Mouse (Mus musculus): ENCODE measurements around the gene Nkd2. TPM values are rescaled to one million over a fixed set of nuclear protein-coding genes. Genes with fewer than 3 reads are reported as not detected.

Gene Nkd2
- polyA plus RNA-seq, 1 experiment from 2014 or later = 7.8 TPM

DNA sequence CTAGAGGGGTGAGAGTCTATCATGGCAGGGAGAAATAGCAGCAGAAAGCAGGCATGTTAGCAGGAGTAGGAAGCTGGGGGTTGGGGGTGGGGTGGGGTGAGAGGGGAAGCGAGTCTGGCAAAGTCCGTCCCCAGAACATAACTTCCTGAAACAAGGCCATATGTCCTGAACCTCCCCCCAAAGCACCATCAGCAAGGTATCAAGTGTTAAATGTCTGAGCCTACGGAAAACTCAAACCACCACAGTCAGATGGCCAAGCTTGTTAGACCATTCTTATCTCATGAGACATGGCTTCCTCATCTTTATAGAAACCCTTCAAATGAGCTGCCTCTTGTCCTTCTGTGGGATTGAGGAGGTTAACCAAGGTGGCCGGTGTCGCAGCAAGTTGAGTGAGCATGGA is 54.3 kb downstream of the Nkd2 start:
- no peaks in the 10 kb centered on the region for H3K27me3 ChIP-seq (ENCODE audit: insufficient read depth, low read length)
- no peak for ATAC-seq (ENCODE audit: low FRiP score, low TSS enrichment)
- WGBS = 68% methylated on average over 5 of the region's 5 CpGs
- H3K4me2 ChIP-seq (replicated peaks; ENCODE audit: low read depth, low read length) = no peak overlapping the region
- no peaks in the 10 kb centered on the region for H3K9me3 ChIP-seq (ENCODE audit: low read length)
- no peak overlapping the region for H3K9ac ChIP-seq (replicated peaks; ENCODE audit: low read length)
- peaks cover 56% of the 10 kb centered on the region for H3K36me3 ChIP-seq (ENCODE audit: insufficient read depth, low read length)
- no peaks in the 10 kb centered on the region for H3K4me1 ChIP-seq (ENCODE audit: insufficient read depth, low read length)
- H3K4me3 ChIP-seq (ENCODE audit: low read length) = no peak overlapping the region
- H3K27ac ChIP-seq (ENCODE audit: low read length) = no peak overlapping the region

DNA sequence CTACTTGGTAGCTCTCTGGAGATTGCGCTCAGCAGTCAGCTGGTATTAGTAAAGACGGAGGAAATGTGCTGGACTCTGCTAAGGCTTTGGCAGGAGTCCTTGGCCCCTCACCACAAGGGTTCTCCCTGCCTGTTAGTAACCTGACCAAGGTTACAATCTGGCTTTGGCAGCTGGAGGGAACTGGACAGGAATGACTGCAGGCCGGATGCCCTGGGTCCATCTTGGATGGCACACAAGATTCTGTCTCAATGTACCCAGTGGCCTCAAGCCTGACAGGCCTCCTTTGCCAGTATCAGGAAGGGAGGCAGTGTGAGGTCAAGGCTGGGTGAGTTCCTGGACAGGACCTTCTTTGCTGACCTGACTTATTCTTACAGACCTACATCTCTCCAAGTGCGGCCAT is 55.3 kb downstream of the Nkd2 start:
- no peaks in the 10 kb centered on the region for H3K9me3 ChIP-seq (ENCODE audit: low read length)
- no peak for ATAC-seq (ENCODE audit: low FRiP score, low TSS enrichment)
- H3K4me1 ChIP-seq (ENCODE audit: insufficient read depth, low read length) = no peaks in the 10 kb centered on the region
- H3K27me3 ChIP-seq (ENCODE audit: insufficient read depth, low read length) = no peaks in the 10 kb centered on the region
- no peak overlapping the region for H3K4me2 ChIP-seq (replicated peaks; ENCODE audit: low read depth, low read length)
- H3K9ac ChIP-seq (replicated peaks; ENCODE audit: low read length) = no peak overlapping the region
- no peak overlapping the region for H3K27ac ChIP-seq (ENCODE audit: low read length)
- H3K36me3 ChIP-seq (ENCODE audit: insufficient read depth, low read length) = peaks cover 54% of the 10 kb centered on the region
- 93% methylated on average over 4 of the region's 4 CpGs for WGBS
- H3K4me3 ChIP-seq (ENCODE audit: low read length) = no peak overlapping the region

GRCm38 (mm10) chr13:73782486-73782885 is 64.9 kb downstream of the Nkd2 start:
- WGBS = 30% methylated on average over 5 of the region's 5 CpGs
- Histone ChIP-seq H3K9me3 (ENCODE audit: low read length) (no peaks in the 10 kb centered on the region), H3K27me3 (ENCODE audit: insufficient read depth, low read length) (no peaks in the 10 kb centered on the region), H3K4me1 (ENCODE audit: insufficient read depth, low read length) (0 out of 2 replicates have a peak, but pooled peaks cover 3% of the 10 kb centered on the region), H3K4me2 (replicated peaks; ENCODE audit: low read depth, low read length) (no peak overlapping the region), H3K4me3 (ENCODE audit: low read length) (no peak overlapping the region), H3K36me3 (ENCODE audit: insufficient read depth, low read length) (peaks cover 18% of the 10 kb centered on the region), H3K9ac (replicated peaks; ENCODE audit: low read length) (no peak overlapping the region), H3K27ac (ENCODE audit: low read length) (no peak overlapping the region)
- ATAC-seq (ENCODE audit: low FRiP score, low TSS enrichment) = no peak

DNA sequence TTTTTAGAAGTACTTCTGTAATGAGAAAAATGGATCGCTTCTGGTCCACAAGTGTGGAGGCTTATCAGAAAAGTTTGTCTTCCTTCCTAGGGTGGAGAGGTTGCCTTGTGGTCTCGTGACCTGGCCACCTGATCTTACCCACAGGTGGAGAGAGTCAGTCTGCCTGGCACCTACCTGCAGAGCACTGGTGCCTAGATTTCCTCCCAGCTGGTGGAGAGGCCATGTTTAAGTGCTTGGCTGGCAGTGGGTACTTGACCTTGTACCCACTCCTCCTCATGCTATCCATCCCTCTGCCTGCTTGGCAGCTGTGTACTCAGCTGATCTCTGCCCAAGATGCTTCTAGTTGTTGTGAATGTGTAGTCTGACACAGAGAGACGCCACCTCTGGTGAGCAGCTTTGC is 69.9 kb downstream of the Nkd2 start:
- Histone ChIP-seq H3K27ac (ENCODE audit: low read length) (no peak overlapping the region), H3K36me3 (ENCODE audit: insufficient read depth, low read length) (no peaks in the 10 kb centered on the region), H3K4me2 (replicated peaks; ENCODE audit: low read depth, low read length) (no peak overlapping the region), H3K27me3 (ENCODE audit: insufficient read depth, low read length) (no peaks in the 10 kb centered on the region), H3K9me3 (ENCODE audit: low read length) (no peaks in the 10 kb centered on the region), H3K9ac (replicated peaks; ENCODE audit: low read length) (no peak overlapping the region), H3K4me1 (ENCODE audit: insufficient read depth, low read length) (peaks cover 18% of the 10 kb centered on the region), H3K4me3 (ENCODE audit: low read length) (no peak overlapping the region)
- 79% methylated on average over 3 of the region's 3 CpGs for whole genome bisulfite sequencing
- no peak for ATAC-seq (ENCODE audit: low FRiP score, low TSS enrichment)

DNA sequence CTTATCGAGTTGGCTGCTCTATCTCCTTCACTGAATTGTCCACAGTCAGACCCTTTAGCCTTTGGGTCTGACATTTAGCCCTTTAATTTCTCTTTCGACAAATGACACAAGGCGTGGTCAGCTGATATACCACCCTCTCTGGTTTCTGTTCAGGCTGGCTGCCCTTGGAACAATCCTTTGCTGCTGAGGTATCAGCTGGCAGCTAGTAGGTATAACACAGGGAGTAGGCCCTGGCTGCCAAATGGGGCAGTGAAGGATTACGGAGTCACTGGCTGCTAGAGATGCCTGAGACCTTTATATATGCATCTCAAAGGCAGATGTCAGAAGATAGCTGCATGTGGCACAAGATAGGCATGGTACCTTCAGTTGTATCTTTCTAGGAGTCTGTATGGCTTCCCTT is 71.6 kb downstream of the Nkd2 start:
- Histone ChIP-seq H3K9me3 (ENCODE audit: low read length) (no peaks in the 10 kb centered on the region), H3K4me3 (ENCODE audit: low read length) (no peak overlapping the region), H3K27ac (ENCODE audit: low read length) (no peak overlapping the region), H3K4me2 (replicated peaks; ENCODE audit: low read depth, low read length) (no peak overlapping the region), H3K36me3 (ENCODE audit: insufficient read depth, low read length) (no peaks in the 10 kb centered on the region), H3K27me3 (ENCODE audit: insufficient read depth, low read length) (no peaks in the 10 kb centered on the region), H3K9ac (replicated peaks; ENCODE audit: low read length) (no peak overlapping the region), H3K4me1 (ENCODE audit: insufficient read depth, low read length) (peaks cover 30% of the 10 kb centered on the region)
- 41% methylated on average over 4 of the region's 4 CpGs for WGBS
- no peak for ATAC-seq (ENCODE audit: low FRiP score, low TSS enrichment)

GRCm38 (mm10) chr13:73773519-73774205 is 73.8 kb downstream of the Nkd2 start:
- Histone ChIP-seq H3K4me3 (ENCODE audit: low read length) (no peak overlapping the region), H3K4me1 (ENCODE audit: insufficient read depth, low read length) (peaks cover 51% of the 10 kb centered on the region), H3K36me3 (ENCODE audit: insufficient read depth, low read length) (no peaks in the 10 kb centered on the region), H3K4me2 (replicated peaks; ENCODE audit: low read depth, low read length) (no peak overlapping the region), H3K27me3 (ENCODE audit: insufficient read depth, low read length) (no peaks in the 10 kb centered on the region), H3K27ac (ENCODE audit: low read length) (peak overlapping the region; percentile 59; the same call in 1 of the 2 replicates), H3K9me3 (ENCODE audit: low read length) (no peaks in the 10 kb centered on the region), H3K9ac (replicated peaks; ENCODE audit: low read length) (0 out of 2 replicates have a peak overlapping the region, but pooled peaks have one; percentile 9)
- 42% methylated on average over 4 of the region's 4 CpGs for WGBS
- ATAC-seq (ENCODE audit: low FRiP score, low TSS enrichment) = no peak

GRCm38 (mm10) chr13:73772655-73773054 is 74.8 kb downstream of the Nkd2 start:
- H3K27ac ChIP-seq (ENCODE audit: low read length) = peak overlapping the region; percentile 59; the same call in 1 of the 2 replicates
- peak overlapping the region; percentile 36; the same call in 1 of the 2 replicates for H3K9ac ChIP-seq (replicated peaks; ENCODE audit: low read length)
- WGBS = 27% methylated on average over 2 of the region's 2 CpGs
- no peak overlapping the region for H3K4me2 ChIP-seq (replicated peaks; ENCODE audit: low read depth, low read length)
- peaks cover 61% of the 10 kb centered on the region for H3K4me1 ChIP-seq (ENCODE audit: insufficient read depth, low read length)
- no peaks in the 10 kb centered on the region for H3K27me3 ChIP-seq (ENCODE audit: insufficient read depth, low read length)
- ATAC-seq (ENCODE audit: low FRiP score, low TSS enrichment) = no peak
- H3K36me3 ChIP-seq (ENCODE audit: insufficient read depth, low read length) = 0 out of 2 replicates have a peak, but pooled peaks cover 3% of the 10 kb centered on the region
- no peak overlapping the region for H3K4me3 ChIP-seq (ENCODE audit: low read length)
- no peaks in the 10 kb centered on the region for H3K9me3 ChIP-seq (ENCODE audit: low read length)

DNA sequence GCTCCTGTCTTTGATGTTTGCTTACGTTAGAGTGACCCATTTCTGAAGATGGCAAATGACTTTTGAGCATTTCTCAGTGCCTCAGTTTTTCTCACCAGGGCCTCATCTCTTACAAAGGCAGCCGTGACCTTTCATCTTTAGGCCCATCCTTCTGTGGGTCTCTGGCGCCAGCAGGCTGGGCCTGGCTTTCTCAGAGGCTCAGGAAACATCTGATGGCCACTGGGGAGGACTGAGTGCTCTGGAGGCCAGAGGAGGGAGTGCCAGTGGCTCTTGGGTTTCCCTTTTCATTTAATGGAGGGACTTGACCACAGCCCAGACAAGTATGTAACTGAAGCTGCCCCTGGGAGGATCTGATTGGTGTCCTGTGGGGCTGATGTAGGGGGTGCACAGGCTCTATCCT is 76.3 kb downstream of the Nkd2 start:
- WGBS = 39% methylated on average over 3 of the region's 3 CpGs
- no peak overlapping the region for H3K4me2 ChIP-seq (replicated peaks; ENCODE audit: low read depth, low read length)
- H3K9me3 ChIP-seq (ENCODE audit: low read length) = no peaks in the 10 kb centered on the region
- H3K36me3 ChIP-seq (ENCODE audit: insufficient read depth, low read length) = 0 out of 2 replicates have a peak, but pooled peaks cover 3% of the 10 kb centered on the region
- H3K4me3 ChIP-seq (ENCODE audit: low read length) = no peak overlapping the region
- peak overlapping the region; percentile 53; the same call in 1 of the 2 replicates for H3K27ac ChIP-seq (ENCODE audit: low read length)
- peak; percentile 17; the same call in 1 of the 2 replicates for ATAC-seq (ENCODE audit: low FRiP score, low TSS enrichment)
- H3K4me1 ChIP-seq (ENCODE audit: insufficient read depth, low read length) = peaks cover 73% of the 10 kb centered on the region
- H3K9ac ChIP-seq (replicated peaks; ENCODE audit: low read length) = no peak overlapping the region
- H3K27me3 ChIP-seq (ENCODE audit: insufficient read depth, low read length) = no peaks in the 10 kb centered on the region

GRCm38 (mm10) chr13:73769916-73770682 is 77.3 kb downstream of the Nkd2 start:
- H3K4me3 ChIP-seq (ENCODE audit: low read length) = no peak overlapping the region
- H3K4me2 ChIP-seq (replicated peaks; ENCODE audit: low read depth, low read length) = no peak overlapping the region; the same call in 1 of the 2 replicates
- WGBS = 42% methylated on average over 4 of the region's 4 CpGs
- peak overlapping the region; percentile 79 for H3K27ac ChIP-seq (ENCODE audit: low read length)
- peaks cover 80% of the 10 kb centered on the region for H3K4me1 ChIP-seq (ENCODE audit: insufficient read depth, low read length)
- H3K27me3 ChIP-seq (ENCODE audit: insufficient read depth, low read length) = no peaks in the 10 kb centered on the region
- 0 out of 2 replicates have a peak overlapping the region, but pooled peaks have one; percentile 11 for H3K9ac ChIP-seq (replicated peaks; ENCODE audit: low read length)
- 0 out of 2 replicates have a peak, but pooled peaks cover 3% of the 10 kb centered on the region for H3K36me3 ChIP-seq (ENCODE audit: insufficient read depth, low read length)
- H3K9me3 ChIP-seq (ENCODE audit: low read length) = no peaks in the 10 kb centered on the region
- peak; percentile 86 for ATAC-seq (ENCODE audit: low FRiP score, low TSS enrichment)
